Mouse (Mus musculus) hindlimb bud, embryonic 11.5 days (tissue): Measurements from ENCODE around the gene Mia.

Source experiments
- DNase-seq: peaks from one replicate; pipeline ENCODE4 v3.0.0-alpha.2; 2012; ENCODE audit warnings: low read depth, low spot score; ENCODE audit errors: extremely low spot score

Gene Mia

GRCm38 (mm10) chr7:27189271-27189931, 8.4 kb upstream of the Mia start:
- no peak for DNase-seq

- no peak for DNase-seq
These were observed 5.0 kb upstream of the Mia start for GRCm38 (mm10) chr7:27185986-27186385.

- DNase-seq, result no peak
These were observed 4.0 kb upstream of the Mia start for GRCm38 (mm10) chr7:27184964-27185363.

GRCm38 (mm10) chr7:27182498-27182897, 1.5 kb upstream of the Mia start:
- DNase-seq, result no peak

- DNase-seq, result no peak
These were observed 921 bp downstream of the Mia start for GRCm38 (mm10) chr7:27180036-27180435.

- DNase-seq, result no peak
These were observed 1.6 kb downstream of the Mia start for GRCm38 (mm10) chr7:27179217-27179918.

- DNase-seq, result peak; percentile 95
These were observed 2.4 kb downstream of the Mia start, which contains the start of gene Rab4b for GRCm38 (mm10) chr7:27178324-27179216. Gene Rab4b, minus strand, starts transcription at chr7:27178896.

GRCm38 (mm10) chr7:27177942-27178323, 3.0 kb downstream of the Mia start:
- no peak for DNase-seq

- no peak for DNase-seq
These were observed 6.1 kb downstream of the Mia start for GRCm38 (mm10) chr7:27174896-27175295.

- DNase-seq, result no peak
These were observed 6.5 kb downstream of the Mia start for GRCm38 (mm10) chr7:27174496-27174895.

GRCm38 (mm10) chr7:27170981-27171380, 10.0 kb downstream of the Mia start:
- no peak for DNase-seq

GRCm38 (mm10) chr7:27168371-27168770, 12.6 kb downstream of the Mia start:
- no peak for DNase-seq

- DNase-seq, result no peak
These were observed 13.4 kb downstream of the Mia start for GRCm38 (mm10) chr7:27167475-27168094.

- peak; percentile 78 for DNase-seq
These were observed 14.1 kb downstream of the Mia start, which contains the start of gene Egln2 for GRCm38 (mm10) chr7:27166614-27167474. Gene Egln2, minus strand, starts transcription at chr7:27166802.

GRCm38 (mm10) chr7:27166229-27166613, 14.7 kb downstream of the Mia start:
- no peak for DNase-seq

GRCm38 (mm10) chr7:27165696-27166095, 15.3 kb downstream of the Mia start:
- no peak for DNase-seq

GRCm38 (mm10) chr7:27165007-27165655, 15.8 kb downstream of the Mia start:
- DNase-seq, result no peak

GRCm38 (mm10) chr7:27164112-27164947, 16.6 kb downstream of the Mia start:
- DNase-seq, result no peak

- DNase-seq, result no peak
These were observed 17.5 kb downstream of the Mia start for GRCm38 (mm10) chr7:27163450-27163805.
